Mouse (Mus musculus) limb, embryonic 10.5 days (tissue): Measurements from ENCODE around the gene Gdpd5. TPM values are rescaled to one million over a fixed set of nuclear protein-coding genes. Genes with fewer than 3 reads are reported as not detected.
"Not testable (repeated sequence)": the region's sequence is repeated elsewhere in the genome, so short reads cannot be mapped to it uniquely, and the experiment has no call there.

ENCODE experiments used
- DNase-seq: peaks from one replicate; pipeline ENCODE4 v3.0.0-alpha.2; 2017; ENCODE audit warnings: low spot score
- H3K27ac ChIP-seq: fragments of 300-500 bp; sonication (generic); 2 replicates; pipeline ENCODE4 v1.5.1; 2016; ENCODE audit warnings: mild to moderate bottlenecking
- H3K27me3 ChIP-seq: fragments of 300-500 bp; sonication (generic); 2 replicates; pipeline ENCODE4 v1.6.1; 2016; ENCODE audit warnings: low read depth, mild to moderate bottlenecking; ENCODE audit not compliant: poor library complexity, severe bottlenecking
- H3K36me3 ChIP-seq: fragments of 300-500 bp; sonication (generic); 2 replicates; pipeline ENCODE4 v1.6.1; 2016; ENCODE audit warnings: mild to moderate bottlenecking, moderate library complexity
- H3K4me1 ChIP-seq: fragments of 300-500 bp; sonication (generic); 2 replicates; pipeline ENCODE4 v1.6.1; 2016
- H3K4me3 ChIP-seq: fragments of 300-500 bp; sonication (generic); 2 replicates; pipeline ENCODE4 v1.5.1; 2016; ENCODE audit warnings: mild to moderate bottlenecking, moderate library complexity
- H3K9me3 ChIP-seq: fragments of 300-500 bp; sonication (generic); replicated peaks from 2 replicates; pipeline ENCODE4 v1.6.1; 2016; ENCODE audit warnings: mild to moderate bottlenecking
- whole genome bisulfite sequencing: fragments of 180-500 bp; shearing (Covaris S2); methylation state at CpG from one replicate; pipeline ENCODE4 v1.1.7; 2016; 5-methylcytosine and 5-hydroxymethylcytosine counted together
- polyA plus RNA-seq: library from polyadenylated mRNA; unstranded; fragments of >200 nt; fragmentation: Nextera tagmentation; extraction: Ambion mirVana; gene quantifications from 2 replicates; pipeline ENCODE4 v1.2.1, GENCODE M21; 2016

Gene Gdpd5
- polyA plus RNA-seq, 1 experiment from 2014 or later, result 12.3 TPM

GRCm38 (mm10) chr7:99356244-99356930 is 24.8 kb upstream of the Gdpd5 start:
- WGBS, result 34% methylated on average over 9 of the region's 9 CpGs
- H3K9me3 ChIP-seq, result no peaks in the 10 kb centered on the region
- no peak for DNase-seq

GRCm38 (mm10) chr7:99357201-99357600 is 24.0 kb upstream of the Gdpd5 start:
- peak overlapping the region; percentile 97 for H3K27ac ChIP-seq
- no peaks in the 10 kb centered on the region for H3K27me3 ChIP-seq
- peaks cover 80% of the 10 kb centered on the region for H3K4me1 ChIP-seq
- no peaks in the 10 kb centered on the region for H3K36me3 ChIP-seq
- peak overlapping the region; percentile 39; the same call in 1 of the 2 replicates for H3K4me3 ChIP-seq
- DNase-seq, result no peak
- WGBS, result 78% methylated on average over 7 of the region's 7 CpGs
- H3K9me3 ChIP-seq, result no peaks in the 10 kb centered on the region

More at GRCm38 (mm10) chr7:99356244-99356930, 24.8 kb upstream of the Gdpd5 start:
- Histone ChIP-seq H3K4me1 (peaks cover 82% of the 10 kb centered on the region), H3K27ac (peak overlapping the region; percentile 97), H3K36me3 (peaks cover 2% of the 10 kb centered on the region; the same call in 1 of the 2 replicates), H3K4me3 (peak overlapping the region; percentile 39), H3K27me3 (no peaks in the 10 kb centered on the region)

- no peak for DNase-seq
- no peak overlapping the region for H3K4me3 ChIP-seq
- no peaks in the 10 kb centered on the region for H3K27me3 ChIP-seq
- H3K27ac ChIP-seq, result peak overlapping the region; percentile 51; the same call in 1 of the 2 replicates
- H3K4me1 ChIP-seq, result peaks cover 72% of the 10 kb centered on the region
- H3K36me3 ChIP-seq, result no peaks in the 10 kb centered on the region
- WGBS, result 90% methylated on average over 8 of the region's 8 CpGs
- H3K9me3 ChIP-seq, result no peaks in the 10 kb centered on the region
Measured at GRCm38 (mm10) chr7:99358371-99358770, 22.8 kb upstream of the Gdpd5 start.

- no peaks in the 10 kb centered on the region for H3K36me3 ChIP-seq
- peak overlapping the region; percentile 96 for H3K27ac ChIP-seq
- peaks cover 63% of the 10 kb centered on the region for H3K4me1 ChIP-seq
- WGBS, result 6% methylated on average over 10 of the region's 10 CpGs
- H3K4me3 ChIP-seq, result peak overlapping the region; percentile 31
- DNase-seq, result peak; percentile 93
- no peaks in the 10 kb centered on the region for H3K27me3 ChIP-seq
- no peaks in the 10 kb centered on the region for H3K9me3 ChIP-seq
Measured at GRCm38 (mm10) chr7:99360021-99360802, 21.0 kb upstream of the Gdpd5 start.

- peak; percentile 62 for DNase-seq
- Histone ChIP-seq H3K27me3 (no peaks in the 10 kb centered on the region), H3K9me3 (no peaks in the 10 kb centered on the region), H3K4me1 (peaks cover 56% of the 10 kb centered on the region), H3K36me3 (no peaks in the 10 kb centered on the region), H3K4me3 (peak overlapping the region; percentile 31), H3K27ac (peak overlapping the region; percentile 96)
- 7% methylated on average over 8 of the region's 8 CpGs for WGBS
Measured at GRCm38 (mm10) chr7:99360803-99361414, 20.3 kb upstream of the Gdpd5 start.

- H3K36me3 ChIP-seq, result no peaks in the 10 kb centered on the region
- DNase-seq, result no peak
- peak overlapping the region; percentile 96 for H3K27ac ChIP-seq
- 89% methylated on average over 2 of the region's 2 CpGs for WGBS
- H3K9me3 ChIP-seq, result no peaks in the 10 kb centered on the region
- no peaks in the 10 kb centered on the region for H3K27me3 ChIP-seq
- peaks cover 44% of the 10 kb centered on the region for H3K4me1 ChIP-seq
- H3K4me3 ChIP-seq, result no peak overlapping the region
Measured at GRCm38 (mm10) chr7:99362137-99362536, 19.1 kb upstream of the Gdpd5 start.

GRCm38 (mm10) chr7:99365069-99365468 is 16.1 kb upstream of the Gdpd5 start:
- 0 out of 2 replicates have a peak overlapping the region, but pooled peaks have one; percentile 37 for H3K27ac ChIP-seq
- no peak overlapping the region for H3K4me3 ChIP-seq
- H3K4me1 ChIP-seq, result peaks cover 28% of the 10 kb centered on the region
- 3% methylated on average over 5 of the region's 5 CpGs for WGBS
- no peaks in the 10 kb centered on the region for H3K9me3 ChIP-seq
- no peaks in the 10 kb centered on the region for H3K27me3 ChIP-seq
- no peaks in the 10 kb centered on the region for H3K36me3 ChIP-seq
- DNase-seq, result peak; percentile 80

- Histone ChIP-seq H3K27me3 (no peaks in the 10 kb centered on the region), H3K4me1 (peaks cover 11% of the 10 kb centered on the region), H3K36me3 (no peaks in the 10 kb centered on the region), H3K9me3 (no peaks in the 10 kb centered on the region), H3K27ac (no peak overlapping the region), H3K4me3 (no peak overlapping the region)
- 73% methylated on average over 6 of the region's 6 CpGs for WGBS
- no peak for DNase-seq
Measured at GRCm38 (mm10) chr7:99366716-99367115, 14.5 kb upstream of the Gdpd5 start.

- 55% methylated on average over 3 of the region's 3 CpGs for WGBS
- H3K4me3 ChIP-seq, H3K9me3 ChIP-seq, DNase-seq, H3K4me1 ChIP-seq, H3K27ac ChIP-seq, H3K36me3 ChIP-seq, H3K27me3 ChIP-seq: not testable (repeated sequence)
Measured at GRCm38 (mm10) chr7:99374325-99374724, 6.9 kb upstream of the Gdpd5 start.

GRCm38 (mm10) chr7:99375455-99375854 is 5.8 kb upstream of the Gdpd5 start:
- peak; percentile 88 for DNase-seq
- Histone ChIP-seq H3K36me3 (no peaks in the 10 kb centered on the region), H3K9me3 (no peaks in the 10 kb centered on the region), H3K27ac (no peak overlapping the region), H3K27me3 (no peaks in the 10 kb centered on the region; the same call in 1 of the 2 replicates), H3K4me1 (peaks cover 6% of the 10 kb centered on the region), H3K4me3 (no peak overlapping the region)
- 9% methylated on average over 4 of the region's 4 CpGs for WGBS

GRCm38 (mm10) chr7:99378870-99379269 is 2.3 kb upstream of the Gdpd5 start:
- Histone ChIP-seq H3K27me3 (peaks cover 22% of the 10 kb centered on the region), H3K4me1 (peaks cover 40% of the 10 kb centered on the region), H3K27ac (no peak overlapping the region), H3K36me3 (no peaks in the 10 kb centered on the region), H3K4me3 (no peak overlapping the region), H3K9me3 (no peaks in the 10 kb centered on the region)
- no peak for DNase-seq
- WGBS, result 61% methylated on average over 8 of the region's 8 CpGs

GRCm38 (mm10) chr7:99380491-99381213 is 562 bp upstream of the Gdpd5 start:
- Histone ChIP-seq H3K27ac (peak overlapping the region; percentile 98), H3K4me3 (peak overlapping the region; percentile 69), H3K36me3 (no peaks in the 10 kb centered on the region), H3K27me3 (peaks cover 23% of the 10 kb centered on the region), H3K4me1 (peaks cover 54% of the 10 kb centered on the region), H3K9me3 (no peaks in the 10 kb centered on the region)
- under 1% methylated on average over 24 of the region's 24 CpGs for WGBS
- peak; percentile 74 for DNase-seq
